Mouse (Mus musculus): ENCODE data around the gene Map3k20. TPM values are rescaled to one million over a fixed set of nuclear protein-coding genes. Genes with fewer than 3 reads are reported as not detected.

Map3k20 gene
- total RNA-seq, 4 experiments from 2014 or later, result 11.2 to 17.0 (median 13.7) TPM

- no peak for DNase-seq (ENCODE audit: low spot score in 2 of 2)
These were observed 191.8 kb downstream of the Map3k20 start for GRCm38 (mm10) chr2:72477221-72477620.

GRCm38 (mm10) chr2:72478176-72478575 lies 192.7 kb downstream of the Map3k20 start:
- no peak for DNase-seq (ENCODE audit: low spot score in 2 of 2)

GRCm38 (mm10) chr2:72478921-72479320 lies 193.5 kb downstream of the Map3k20 start:
- DNase-seq (ENCODE audit: low spot score in 2 of 2), result no peak

- DNase-seq (ENCODE audit: low spot score in 2 of 2), result no peak
These were observed 194.4 kb downstream of the Map3k20 start for GRCm38 (mm10) chr2:72479818-72480217.

- DNase-seq (ENCODE audit: low spot score in 2 of 2), result no peak
These were observed 206.2 kb downstream of the Map3k20 start for GRCm38 (mm10) chr2:72491650-72492049.

Other genes starting within 250 kb of the Map3k20 start
- 1 to 10 TPM; 4.6 to 7.6 (median 6.1) TPM for gene Cdca7, start 190.5 kb downstream of the Map3k20 start, total RNA-seq (2022)

Data from layer of hippocampus, adult 8-10 months (tissue).